Mouse (Mus musculus) liver, embryonic 14.5 days (tissue): ENCODE results near the gene Nyap2. TPM values are rescaled to one million over a fixed set of nuclear protein-coding genes. Genes with fewer than 3 reads are reported as not detected.

Experiments
- ATAC-seq: fragments of 200-750 bp; cut with Nextera tagmentation; 2 replicates; pipeline ENCODE4 v1.8.0; 2017; ENCODE audit warnings: moderate number of reproducible peaks, mild to moderate bottlenecking, moderate library complexity; ENCODE audit not compliant: insufficient read depth
- DNase-seq, 3 experiments: peaks; one replicate each; pipeline ENCODE4 v3.0.0-alpha.2; 2012 to 2013; ENCODE audit warnings: low read depth in 3 of 3, low spot score in 3 of 3
- H3K27ac ChIP-seq: fragments of 300-500 bp; sonication (generic); 2 replicates; pipeline ENCODE4 v1.5.1; 2014; ENCODE audit warnings: moderate library complexity, mild to moderate bottlenecking, control low read depth, inconsistent platforms
- H3K27me3 ChIP-seq: fragments of 300-500 bp; sonication (generic); 2 replicates; pipeline ENCODE4 v1.6.1; 2014; ENCODE audit warnings: mild to moderate bottlenecking, low read length, moderate library complexity; ENCODE audit not compliant: control insufficient read depth, insufficient read depth
- H3K36me3 ChIP-seq: fragments of 300-500 bp; sonication (generic); replicated peaks from 2 replicates; pipeline ENCODE4 v1.6.1; 2014; ENCODE audit warnings: low read depth; ENCODE audit not compliant: control insufficient read depth, insufficient read depth
- H3K4me1 ChIP-seq, 2 experiments: fragments of 200-500 bp in 1 of 2; fragments of 300-500 bp in 1 of 2; sonication (generic) in 1 of 2; replicated peaks; 2 replicates each; pipeline ENCODE4 v1.6.1; 2012 to 2014; ENCODE audit warnings: antibody characterized with exemption in 1 of 2, inconsistent platforms in 1 of 2, low read length in 1 of 2; ENCODE audit not compliant: control insufficient read depth in 2 of 2, insufficient read depth in 2 of 2
- H3K4me2 ChIP-seq: fragments of 300-500 bp; sonication (generic); 2 replicates; pipeline ENCODE4 v1.6.1; 2014; ENCODE audit warnings: low read depth, mild to moderate bottlenecking, control low read depth, moderate library complexity
- H3K4me3 ChIP-seq, 2 experiments: fragments of 200-500 bp in 1 of 2; fragments of 300-500 bp in 1 of 2; sonication (generic) in 1 of 2; 2 replicates each; pipeline ENCODE4 v1.5.1; 2012 to 2014; ENCODE audit warnings: low read depth in 2 of 2, low read length in 2 of 2, mild to moderate bottlenecking in 2 of 2, control low read depth in 1 of 2, inconsistent platforms in 1 of 2, moderate library complexity in 1 of 2; ENCODE audit not compliant: insufficient read depth in 1 of 2
- H3K9ac ChIP-seq: fragments of 300-500 bp; sonication (generic); replicated peaks from 2 replicates; pipeline ENCODE4 v1.6.1; 2014; ENCODE audit warnings: mild to moderate bottlenecking, control low read depth, moderate library complexity
- H3K9me3 ChIP-seq: fragments of 300-500 bp; sonication (generic); 2 replicates; pipeline ENCODE4 v1.6.1; 2016; ENCODE audit warnings: low read length, mixed read lengths; ENCODE audit not compliant: control insufficient read depth
- CTCF ChIP-seq: IDR thresholded peaks from 2 replicates; pipeline ENCODE4 v1.5.1; 2016; ENCODE audit warnings: antibody characterized with exemption, low read depth, control low read depth
- EP300 ChIP-seq: IDR thresholded peaks from 2 replicates; pipeline ENCODE4 v1.6.1; 2016; ENCODE audit warnings: antibody characterized with exemption, low read depth
- WGBS: fragments of 180-500 bp; shearing (Covaris S2); extraction: QIAGEN DNeasy Blood & Tissue Kit; methylation state at CpG from one replicate; pipeline ENCODE4 v1.1.7; 2014; ENCODE audit not compliant: insufficient replicate concordance; 5-methylcytosine and 5-hydroxymethylcytosine counted together
- polyA plus RNA-seq, 2 experiments: library from polyadenylated mRNA; depleted of rRNA in 1 of 2; stranded (reverse) in 1 of 2; unstranded in 1 of 2; fragments of >200 nt; fragmentation: Nextera tagmentation in 1 of 2; extraction: Ambion mirVana in 1 of 2; gene quantifications; 2 replicates each; pipeline versions ENCODE4 v1.2.1 to v1.2.3; 2012 to 2014

The Nyap2 gene
- 0.01 TPM in 1 of 2 replicates, not detected in the other for polyA plus RNA-seq (2012; rRNA removed)
- not detected in 2 replicates for polyA plus RNA-seq (2014; fragmentation: Nextera tagmentation; extraction: Ambion mirVana)

DNA sequence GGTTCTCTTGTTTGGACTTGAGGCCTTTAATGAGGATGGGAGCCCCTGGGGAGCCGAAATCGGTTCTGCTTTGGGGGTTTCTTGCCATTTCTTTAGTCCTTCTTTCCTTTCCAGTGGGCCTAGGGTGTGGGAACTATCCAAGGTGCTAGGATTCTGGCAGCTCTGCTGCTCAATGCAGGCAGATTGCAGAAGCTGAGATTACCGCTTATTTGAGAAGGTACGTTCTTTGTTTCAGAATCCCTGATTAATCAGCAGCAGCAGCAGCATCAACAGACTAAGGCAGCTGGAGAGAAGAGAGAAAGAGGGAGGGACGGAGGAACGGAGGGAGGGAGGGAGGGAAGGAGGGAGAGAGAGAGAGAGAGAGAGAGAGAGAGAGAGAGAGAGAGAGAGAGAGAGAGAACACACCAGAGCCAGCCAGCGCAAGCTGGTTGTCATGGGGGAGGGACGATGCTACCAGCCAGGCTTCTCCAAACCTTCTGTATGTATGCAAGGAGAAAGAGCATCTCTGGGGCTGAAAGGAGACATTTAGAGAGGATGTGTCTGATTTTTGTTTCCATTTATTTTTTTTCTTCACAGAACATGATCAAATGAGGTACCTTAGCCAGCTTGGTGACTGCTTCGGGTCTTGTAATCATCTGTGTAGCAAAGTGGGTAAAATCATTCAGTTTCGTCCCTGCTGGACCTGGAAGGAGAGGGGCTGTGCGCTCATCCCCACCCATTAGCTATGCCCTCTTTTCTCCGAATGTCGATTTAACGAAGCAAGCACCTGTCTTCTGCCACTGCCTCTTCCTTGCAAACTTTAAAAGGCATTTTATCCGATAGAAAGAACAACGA, at the start of gene Nyap2:
Gene Nyap2, plus strand, starts transcription at position 120 of the 834 bp plus-strand sequence.
- 32% methylated on average over 16 of the region's 16 CpGs for WGBS
- Histone ChIP-seq H3K4me1 (no peaks in the 10 kb centered on the region), H3K9me3 (no peaks in the 10 kb centered on the region), H3K27me3 (no peaks in the 10 kb centered on the region), H3K4me3 (no peak within 1 kb of the TSS), H3K36me3 (no peaks in the 10 kb centered on the region), H3K4me2 (no peak within 1 kb of the TSS), H3K9ac (no peak within 1 kb of the TSS), H3K27ac (no peak within 1 kb of the TSS)
- DNase-seq = no peak
- no peak for ATAC-seq
- no peak for TF ChIP-seq EP300
- TF ChIP-seq CTCF = no peak

DNA sequence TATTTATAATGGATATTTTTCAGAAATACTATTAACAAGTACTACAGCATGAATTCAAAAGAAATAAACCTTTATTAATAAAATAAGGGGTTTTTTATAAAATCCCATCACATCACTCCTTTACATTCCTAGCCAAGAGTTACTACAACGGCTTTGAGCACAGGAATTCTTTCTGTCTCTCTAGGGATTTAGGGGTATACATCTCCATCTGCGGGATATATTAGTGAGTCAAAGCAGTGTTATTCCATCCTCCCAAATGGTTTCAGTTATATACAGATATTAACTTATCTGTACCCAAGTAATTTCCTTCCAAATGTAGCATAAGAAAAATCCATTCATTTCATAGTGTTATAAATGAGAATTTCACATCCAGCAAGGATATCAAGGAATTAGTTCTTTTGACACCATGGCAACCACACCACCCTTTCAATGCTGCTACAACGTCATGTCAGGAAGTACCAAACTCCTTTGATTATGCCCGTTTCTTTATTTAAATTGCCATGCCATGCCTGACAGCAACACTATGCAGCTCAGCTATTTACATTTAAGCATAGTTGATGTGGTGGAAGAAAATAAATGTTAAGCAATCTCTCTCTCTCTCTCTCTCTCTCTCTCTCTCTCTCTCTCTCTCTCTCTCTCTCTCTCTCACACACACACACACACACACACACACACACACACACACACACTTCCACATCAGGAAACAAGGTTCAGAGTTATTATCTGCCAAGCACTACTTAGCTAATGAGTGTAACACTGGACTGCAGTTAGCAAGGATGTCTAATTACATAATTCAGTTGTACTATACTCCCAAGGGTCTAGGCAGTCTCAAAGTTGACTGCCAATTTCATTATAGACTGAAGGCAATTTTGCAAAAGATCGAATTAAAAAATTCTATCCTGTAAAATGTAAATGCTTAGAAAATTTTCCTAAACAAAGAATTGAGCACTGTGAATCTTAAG, 33.6 kb upstream of the Nyap2 start:
- Histone ChIP-seq H3K27ac (no peak overlapping the region), H3K4me3 (no peak overlapping the region), H3K9ac (no peak overlapping the region), H3K9me3 (no peaks in the 10 kb centered on the region), H3K4me2 (no peak overlapping the region), H3K36me3 (no peaks in the 10 kb centered on the region), H3K27me3 (no peaks in the 10 kb centered on the region), H3K4me1 (no peaks in the 10 kb centered on the region)
- no peak for TF ChIP-seq EP300
- TF ChIP-seq CTCF = no peak
- DNase-seq (no peak), ATAC-seq (no peak)
- WGBS = 51% methylated on average over 5 of the region's 5 CpGs

DNA sequence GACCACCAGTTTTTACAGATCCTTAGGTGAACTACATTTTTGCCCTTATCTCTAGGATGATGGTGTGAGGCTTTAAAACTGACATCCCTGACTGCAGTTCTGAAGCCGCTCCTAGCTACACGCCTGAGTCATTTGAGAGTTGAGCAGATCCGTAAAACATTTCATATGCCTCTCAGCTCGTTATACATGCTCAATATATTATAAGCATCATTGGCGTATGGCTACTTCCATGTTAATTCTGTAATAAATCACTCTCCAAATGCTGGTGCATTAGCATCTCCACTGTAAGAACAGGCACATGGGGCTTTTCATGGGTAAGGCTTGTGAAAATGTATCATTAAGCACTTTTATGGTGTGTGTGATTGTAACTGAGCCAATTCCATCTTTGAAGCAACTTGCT, 18.4 kb upstream of the Nyap2 start:
- no peak overlapping the region for H3K9ac ChIP-seq
- no peak overlapping the region for H3K4me2 ChIP-seq
- no peaks in the 10 kb centered on the region for H3K36me3 ChIP-seq
- WGBS = 56% methylated on average over 5 of the region's 5 CpGs
- no peak for TF ChIP-seq EP300
- TF ChIP-seq CTCF = no peak
- no peak overlapping the region for H3K4me3 ChIP-seq
- H3K27me3 ChIP-seq = no peaks in the 10 kb centered on the region
- no peak overlapping the region for H3K27ac ChIP-seq
- no peaks in the 10 kb centered on the region for H3K9me3 ChIP-seq
- ATAC-seq = no peak
- H3K4me1 ChIP-seq = no peaks in the 10 kb centered on the region
- no peak for DNase-seq

DNA sequence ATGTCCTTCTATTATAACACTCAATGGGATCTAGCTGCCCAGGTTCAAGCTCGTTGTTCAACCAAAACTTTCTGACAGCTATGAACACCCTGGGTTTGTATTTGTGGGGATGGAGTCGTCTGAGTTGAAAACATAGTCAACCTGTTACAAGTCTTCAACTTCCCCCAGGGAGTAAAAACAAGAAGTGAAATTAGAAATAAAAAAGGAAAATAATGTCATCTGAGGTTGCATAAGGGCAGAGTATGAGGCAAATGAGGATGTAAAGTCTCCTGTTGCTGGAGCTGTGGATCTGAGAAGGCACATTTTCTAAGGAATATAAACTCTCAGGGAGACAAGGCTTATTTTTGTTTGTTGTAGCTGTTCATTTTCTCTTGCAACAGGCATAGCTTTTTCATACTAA, 17.9 kb upstream of the Nyap2 start:
- H3K4me2 ChIP-seq = no peak overlapping the region
- 35% methylated on average over 2 of the region's 2 CpGs for WGBS
- no peak for TF ChIP-seq CTCF
- TF ChIP-seq EP300 = no peak
- H3K4me1 ChIP-seq = no peaks in the 10 kb centered on the region
- no peak overlapping the region for H3K4me3 ChIP-seq
- H3K36me3 ChIP-seq = no peaks in the 10 kb centered on the region
- no peak overlapping the region for H3K9ac ChIP-seq
- no peaks in the 10 kb centered on the region for H3K27me3 ChIP-seq
- no peaks in the 10 kb centered on the region for H3K9me3 ChIP-seq
- DNase-seq = no peak
- no peak overlapping the region for H3K27ac ChIP-seq
- ATAC-seq = no peak

DNA sequence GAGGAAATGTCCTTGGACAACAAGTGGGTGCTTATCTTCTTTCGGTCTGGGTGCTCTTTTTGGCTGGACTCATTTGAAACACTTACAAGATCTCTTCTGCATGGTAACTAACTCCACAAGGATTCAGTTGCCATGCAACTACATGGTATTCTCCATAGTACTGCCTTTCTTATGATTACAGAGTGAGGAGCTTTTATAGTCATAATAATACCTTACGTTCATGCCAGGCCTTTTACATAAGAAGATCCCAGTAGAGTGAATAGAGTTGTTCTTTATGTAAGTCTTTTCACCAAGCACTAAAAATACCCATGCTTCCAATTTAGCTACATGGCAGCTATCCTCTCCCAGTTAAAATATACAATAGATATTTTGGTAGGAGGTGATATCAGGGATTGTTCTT, 13.9 kb upstream of the Nyap2 start:
- Histone ChIP-seq H3K27ac (no peak overlapping the region), H3K36me3 (no peaks in the 10 kb centered on the region), H3K27me3 (no peaks in the 10 kb centered on the region), H3K4me2 (no peak overlapping the region), H3K4me3 (no peak overlapping the region), H3K9ac (no peak overlapping the region), H3K9me3 (no peaks in the 10 kb centered on the region), H3K4me1 (no peaks in the 10 kb centered on the region)
- WGBS = 67% methylated on average over 2 of the region's 2 CpGs
- TF ChIP-seq EP300 (no peak), CTCF (no peak)
- DNase-seq = no peak
- ATAC-seq = no peak
